Mouse (Mus musculus): Measurements from ENCODE around the gene Olfr456. TPM values are rescaled to one million over a fixed set of nuclear protein-coding genes. Genes with fewer than 3 reads are reported as not detected.

The Olfr456 gene
- polyA plus RNA-seq, 1 experiment from 2014 or later: not detected

DNA sequence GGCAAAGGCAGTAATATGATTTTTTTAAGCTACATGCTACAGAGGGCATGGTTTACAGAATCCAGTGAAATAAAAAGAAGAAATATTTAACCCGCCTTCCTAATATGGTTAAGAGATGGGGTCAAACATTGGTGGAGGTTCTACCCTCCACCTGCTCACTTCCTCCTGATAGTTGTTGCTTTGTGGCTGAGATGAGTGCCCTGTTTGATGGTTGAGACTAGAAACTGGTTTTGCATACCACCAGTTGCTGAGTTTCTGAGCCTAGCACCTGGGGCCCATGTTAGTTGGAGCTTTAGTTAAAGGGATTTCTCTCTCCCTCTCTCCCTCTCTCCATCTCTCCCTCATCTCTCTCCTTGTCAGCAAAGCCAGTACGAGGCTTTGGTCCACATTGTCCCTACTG is 39.6 kb downstream of the Olfr456 start:
- WGBS: 70% methylated on average over 2 of the region's 2 CpGs
- no peak overlapping the region for H3K4me2 ChIP-seq
- no peaks in the 10 kb centered on the region for H3K9me3 ChIP-seq (ENCODE audit: control insufficient read depth, low read length)

DNA sequence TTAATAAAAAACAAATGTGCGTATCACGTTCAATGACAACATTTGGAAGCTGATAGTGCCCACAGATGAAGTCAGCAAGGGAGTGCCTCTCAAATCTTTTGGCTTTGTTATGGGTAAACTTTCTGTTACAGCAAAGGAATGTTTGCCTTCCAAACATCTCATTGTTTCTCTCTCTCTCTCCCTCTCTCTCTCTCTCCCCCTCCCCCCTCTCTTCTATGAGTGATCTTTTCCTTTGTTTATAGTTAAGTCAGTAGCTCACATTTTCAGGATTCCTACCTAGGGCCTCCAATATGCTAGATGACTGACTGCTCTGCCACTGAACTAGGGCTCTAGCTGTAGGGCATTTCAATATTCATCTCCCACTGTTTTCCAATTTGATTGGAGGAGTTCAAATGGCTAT is 42.5 kb downstream of the Olfr456 start:
- Histone ChIP-seq H3K27me3 (ENCODE audit: control insufficient read depth, insufficient read depth, low read length) (no peaks in the 10 kb centered on the region), H3K9me3 (ENCODE audit: control insufficient read depth, low read length) (no peaks in the 10 kb centered on the region), H3K9ac (ENCODE audit: low read length) (no peak overlapping the region), H3K4me1 (ENCODE audit: control insufficient read depth, insufficient read depth, low read length) (no peaks in the 10 kb centered on the region), H3K4me2 (no peak overlapping the region), H3K27ac (ENCODE audit: low read depth, low read length) (no peak overlapping the region), H3K4me3 (ENCODE audit: low read depth, low read length) (no peak overlapping the region), H3K36me3 (ENCODE audit: control insufficient read depth, insufficient read depth, low read length) (no peaks in the 10 kb centered on the region)
- 81% methylated on average over 2 of the region's 2 CpGs for WGBS
- ATAC-seq (ENCODE audit: low FRiP score) (no peak), DNase-seq (ENCODE audit: low spot score, missing footprints) (no peak)

More for the DNA sequence above, 39.6 kb downstream of the Olfr456 start:
- no peak for DNase-seq (ENCODE audit: low spot score, missing footprints)
- no peak for ATAC-seq (ENCODE audit: low FRiP score)
- Histone ChIP-seq H3K4me1 (ENCODE audit: control insufficient read depth, insufficient read depth, low read length) (no peaks in the 10 kb centered on the region), H3K9ac (ENCODE audit: low read length) (no peak overlapping the region), H3K27me3 (ENCODE audit: control insufficient read depth, insufficient read depth, low read length) (no peaks in the 10 kb centered on the region), H3K4me3 (ENCODE audit: low read depth, low read length) (no peak overlapping the region), H3K36me3 (ENCODE audit: control insufficient read depth, insufficient read depth, low read length) (no peaks in the 10 kb centered on the region), H3K27ac (ENCODE audit: low read depth, low read length) (no peak overlapping the region)

DNA sequence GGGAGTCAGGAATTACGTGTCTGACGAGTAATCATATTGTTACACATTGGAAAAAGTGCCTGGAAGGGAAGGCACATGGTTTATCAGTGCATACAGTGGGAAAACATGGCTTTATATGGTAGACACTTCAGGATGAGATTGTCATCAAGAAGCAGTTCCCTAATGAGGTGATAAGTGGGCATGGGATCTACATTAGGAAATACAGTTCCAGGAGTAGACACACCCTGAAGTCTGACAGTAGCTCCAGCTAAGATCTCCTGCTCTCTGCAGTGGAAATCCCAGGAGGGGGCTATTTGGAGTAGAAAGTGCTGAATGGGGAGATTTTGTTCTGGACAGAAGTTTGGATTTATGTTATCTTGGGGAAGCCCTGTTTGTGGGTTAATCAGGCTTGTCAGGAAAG is 45.6 kb downstream of the Olfr456 start:
- WGBS: 85% methylated on average over 2 of the region's 2 CpGs

More for the DNA sequence above, 45.6 kb downstream of the Olfr456 start:
- DNase-seq (ENCODE audit: low spot score, missing footprints) (no peak), ATAC-seq (ENCODE audit: low FRiP score) (no peak)
- Histone ChIP-seq H3K4me3 (ENCODE audit: low read depth, low read length) (no peak overlapping the region), H3K27me3 (ENCODE audit: control insufficient read depth, insufficient read depth, low read length) (no peaks in the 10 kb centered on the region), H3K4me1 (ENCODE audit: control insufficient read depth, insufficient read depth, low read length) (no peaks in the 10 kb centered on the region), H3K4me2 (no peak overlapping the region), H3K9ac (ENCODE audit: low read length) (no peak overlapping the region), H3K27ac (ENCODE audit: low read depth, low read length) (no peak overlapping the region), H3K36me3 (ENCODE audit: control insufficient read depth, insufficient read depth, low read length) (no peaks in the 10 kb centered on the region), H3K9me3 (ENCODE audit: control insufficient read depth, low read length) (no peaks in the 10 kb centered on the region)

Other genes with a start within 250 kb of the Olfr456 start
- 15.3 and 15.7 TPM in 2 replicates for gene Gstk1, start 241.3 kb downstream of the Olfr456 start, polyA plus RNA-seq (2014; fragmentation: Nextera tagmentation; extraction: Ambion mirVana)
- 0.19 and 0.23 TPM in 2 replicates for gene Tmem139, start 225.2 kb downstream of the Olfr456 start, polyA plus RNA-seq (2014; fragmentation: Nextera tagmentation; extraction: Ambion mirVana)
- 70.2 and 78.8 TPM in 2 replicates for gene Casp2, start 222.2 kb downstream of the Olfr456 start, polyA plus RNA-seq (2014; fragmentation: Nextera tagmentation; extraction: Ambion mirVana)
- gene Clcn1, start 200.5 kb downstream of the Olfr456 start, polyA plus RNA-seq (2014; fragmentation: Nextera tagmentation; extraction: Ambion mirVana): 1.4 and 1.6 TPM in 2 replicates
- 3.0 TPM in 2 replicates for gene Fam131b, start 162.6 kb downstream of the Olfr456 start, polyA plus RNA-seq (2014; fragmentation: Nextera tagmentation; extraction: Ambion mirVana)
- 53.2 and 60.2 TPM in 2 replicates for gene Zyx, start 137.6 kb downstream of the Olfr456 start, polyA plus RNA-seq (2014; fragmentation: Nextera tagmentation; extraction: Ambion mirVana)
- gene Epha1, start 113.9 kb downstream of the Olfr456 start, polyA plus RNA-seq (2014; fragmentation: Nextera tagmentation; extraction: Ambion mirVana): 0.30 and 0.66 TPM in 2 replicates
- not detected in 2 replicates for gene Tas2r143, start 87.0 kb downstream of the Olfr456 start, polyA plus RNA-seq (2014; fragmentation: Nextera tagmentation; extraction: Ambion mirVana)
- gene Tas2r135, start 81.8 kb downstream of the Olfr456 start, polyA plus RNA-seq (2014; fragmentation: Nextera tagmentation; extraction: Ambion mirVana): not detected in 2 replicates
- not detected in 2 replicates for gene Tas2r126, start 52.7 kb downstream of the Olfr456 start, polyA plus RNA-seq (2014; fragmentation: Nextera tagmentation; extraction: Ambion mirVana)
- not detected in 2 replicates for gene Olfr458, start 22.0 kb downstream of the Olfr456 start, polyA plus RNA-seq (2014; fragmentation: Nextera tagmentation; extraction: Ambion mirVana)
- gene Olfr457, start 10.9 kb downstream of the Olfr456 start, polyA plus RNA-seq (2014; fragmentation: Nextera tagmentation; extraction: Ambion mirVana): not detected in 2 replicates
- gene Olfr455, start 60.4 kb upstream of the Olfr456 start, polyA plus RNA-seq (2014; fragmentation: Nextera tagmentation; extraction: Ambion mirVana): not detected in 2 replicates
- gene Tcaf3, start 110.5 kb upstream of the Olfr456 start, polyA plus RNA-seq (2014; fragmentation: Nextera tagmentation; extraction: Ambion mirVana): not detected in 2 replicates
- 1.8 and 1.9 TPM in 2 replicates for gene Tcaf2, start 158.0 kb upstream of the Olfr456 start, polyA plus RNA-seq (2014; fragmentation: Nextera tagmentation; extraction: Ambion mirVana)
- gene Tcaf1, start 222.9 kb upstream of the Olfr456 start, polyA plus RNA-seq (2014; fragmentation: Nextera tagmentation; extraction: Ambion mirVana): 155 and 156 TPM in 2 replicates

Data from midbrain, embryonic 11.5 days (tissue).